Mouse (Mus musculus) heart, postnatal 25 days (tissue): ENCODE results near the gene Kank2. TPM values are rescaled to one million over a fixed set of nuclear protein-coding genes. Genes with fewer than 3 reads are reported as not detected.
A peak's percentile ranks its signal among the peaks of the same experiment; 100 is the strongest.

Experiments used
- DNase-seq: peaks from one replicate; pipeline ENCODE4 v3.0.0; 2022; ENCODE audit warnings: low spot score
- intact Hi-C: fragments of 180-260 bp; cut with DNase I; formaldehyde crosslinking; loops from one replicate; pipeline ENCODE4 v1.15.1; 2025
- microRNA-seq: library from miRNA; unstranded; fragments of <30 nt; microRNA quantifications from one replicate; pipeline ENCODE4 v1.2.0, GENCODE M21; 2022
- total RNA-seq, 2 experiments: library from RNA; stranded (reverse); gene quantifications; 2 replicates each; pipeline ENCODE4 v1.2.3; 2021

Gene Kank2
- total RNA-seq, 2 experiments from 2014 or later = 52.5 to 58.0 TPM

DNA sequence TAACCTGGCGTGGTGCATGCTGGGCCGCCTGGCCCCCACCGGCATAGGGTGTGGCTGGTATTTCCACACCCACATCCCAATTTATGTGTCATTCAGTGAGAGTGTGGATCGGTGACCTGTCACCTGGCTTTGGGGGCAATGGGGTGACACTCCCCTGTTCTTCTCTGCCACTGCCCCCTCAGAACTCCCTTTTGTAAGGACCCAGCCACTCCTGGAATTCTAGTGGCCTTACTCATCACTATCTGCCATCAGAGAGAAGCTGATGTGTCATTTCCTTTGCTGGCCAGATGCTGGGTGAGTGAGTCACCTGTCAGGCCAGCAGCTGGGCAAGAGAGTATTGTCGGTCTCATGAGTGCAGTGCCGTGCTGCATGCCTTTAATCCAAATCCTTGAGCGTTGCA, 69.3 kb downstream of the Kank2 start:
- DNase-seq = no peak
- intact Hi-C loops = no loop called here

GRCm38 (mm10) chr9:21728261-21728832, 70.2 kb downstream of the Kank2 start:
- no peak for DNase-seq
- intact Hi-C loops = no loop called here

DNA sequence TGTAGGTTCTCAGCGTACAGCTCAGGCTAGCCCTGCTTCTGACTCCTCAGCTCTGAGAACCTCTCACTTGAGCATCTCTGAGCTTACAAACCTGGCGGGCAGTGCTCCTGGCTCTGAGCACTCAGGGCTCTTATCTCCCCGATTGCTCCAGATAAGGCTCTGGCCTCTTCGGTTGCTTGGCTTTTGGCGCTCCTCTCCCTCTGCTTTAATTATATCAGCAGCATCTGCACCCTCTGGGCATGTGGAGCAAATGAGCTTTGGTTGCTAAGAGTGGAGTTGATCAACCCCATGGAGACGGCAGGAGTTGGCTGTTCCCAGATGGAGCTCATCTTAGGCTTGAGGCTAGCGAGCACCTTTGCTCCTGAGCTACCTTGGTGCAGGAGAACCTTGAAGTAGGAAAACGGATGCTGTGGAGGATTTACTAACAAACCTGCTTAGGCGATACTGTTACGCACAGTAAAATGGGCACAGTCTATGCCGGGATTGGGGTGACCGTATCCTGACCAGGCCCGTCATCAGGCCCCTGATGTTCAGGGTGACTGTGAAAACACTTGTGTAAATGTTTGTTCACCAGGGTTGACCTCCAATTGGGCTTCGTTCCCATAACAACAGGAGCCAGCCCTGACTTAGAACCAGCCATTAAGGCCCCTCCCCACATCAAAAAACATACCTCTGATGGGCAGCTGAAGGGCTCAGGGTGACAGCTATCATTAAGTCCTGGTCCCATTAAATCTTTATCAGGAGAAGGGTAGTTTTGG, 72.1 kb downstream of the Kank2 start:
- intact Hi-C loops = no loop called here
- no peak for DNase-seq

GRCm38 (mm10) chr9:21725224-21726121, 73.1 kb downstream of the Kank2 start:
- no peak for DNase-seq
- intact Hi-C loops = no loop called here

GRCm38 (mm10) chr9:21724147-21724536, 74.4 kb downstream of the Kank2 start:
- DNase-seq = peak; percentile 81
- intact Hi-C loops = no loop called here

- DNase-seq = peak; percentile 69
- intact Hi-C loops = no loop called here
These were observed 75.0 kb downstream of the Kank2 start, which contains the start of gene Ldlr for GRCm38 (mm10) chr9:21723377-21724146. Ldlr (plus strand) TSS chr9:21723483.

DNA sequence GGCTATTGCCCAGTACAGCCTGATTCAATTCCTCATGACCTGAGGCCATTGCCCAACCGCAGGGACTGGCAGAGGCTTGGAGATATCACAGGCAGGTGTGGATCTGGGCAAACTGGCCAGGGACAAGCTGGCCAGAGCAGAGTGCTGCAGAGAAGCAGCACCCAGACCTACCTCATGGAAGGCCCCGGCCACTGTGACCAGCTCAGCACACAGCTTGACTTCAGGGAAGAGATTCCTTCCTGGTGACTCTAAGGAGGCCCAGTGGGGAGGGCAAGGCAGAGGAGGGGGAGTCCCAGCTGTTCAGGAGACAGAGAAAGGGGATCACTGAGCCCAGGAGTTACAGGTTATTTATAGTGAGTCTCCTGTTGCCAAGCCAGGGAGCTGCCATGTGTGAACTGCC, 77.5 kb downstream of the Kank2 start:
- DNase-seq = no peak
- intact Hi-C loops = no loop called here

DNA sequence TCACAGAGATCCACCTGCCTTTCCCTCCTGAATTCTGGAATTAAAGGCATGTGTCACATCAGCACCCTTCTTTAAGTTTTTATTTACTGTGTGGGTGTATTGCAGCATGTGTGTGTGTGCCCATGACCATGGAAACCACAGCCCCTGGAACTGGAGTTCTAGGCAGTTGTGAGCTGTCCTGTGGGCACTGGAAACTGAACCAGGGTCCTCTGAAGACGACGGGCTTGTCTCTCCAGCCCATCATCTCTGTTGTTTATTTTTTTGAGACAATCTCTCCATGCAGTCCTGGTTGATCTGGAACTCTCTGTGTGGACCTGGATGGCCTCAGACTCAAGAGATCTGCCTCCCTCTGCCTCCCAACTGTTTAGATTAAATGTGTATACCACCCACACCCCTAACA, 81.5 kb downstream of the Kank2 start:
- no peak for DNase-seq
- intact Hi-C loops = no loop called here

Small RNA genes within 50 kb of the gene (microRNA-seq; reads per million reads assigned to microRNA genes)
- gene Mir7083 = 11.1 reads per million, percentile 25 among the genes with 10 or more reads in this experiment

Other genes with a start within 250 kb of the Kank2 start
- gene Timm29, start 206.0 kb downstream of the Kank2 start, total RNA-seq = 10 to 100 TPM; 52.2 to 55.9 TPM
- gene Yipf2, start 205.9 kb downstream of the Kank2 start, total RNA-seq = 1 to 10 TPM; 6.9 to 7.1 TPM
- 10 to 100 TPM; 46.4 to 48.1 TPM for gene Smarca4, start 182.6 kb downstream of the Kank2 start, total RNA-seq
- gene Ldlr, start 75.3 kb downstream of the Kank2 start, total RNA-seq = 1 to 10 TPM; 2.7 to 3.1 TPM
- 1 to 10 TPM; 3.2 to 4.0 TPM for gene Spc24, start 38.4 kb downstream of the Kank2 start, total RNA-seq
- gene Angptl8, start 36.8 kb upstream of the Kank2 start, total RNA-seq = not detected
- gene Dock6, start 53.9 kb upstream of the Kank2 start, total RNA-seq = 10 to 100 TPM; 34.9 to 36.9 TPM
- 10 to 100 TPM in 1 of 2 experiments, 1 to 10 TPM in 1; 9.2 to 12.1 TPM for gene Rab3d, start 119.4 kb upstream of the Kank2 start, total RNA-seq
- 1 to 10 TPM; 1.8 to 2.8 TPM for gene Ccdc159, start 128.7 kb upstream of the Kank2 start, total RNA-seq
- 10 to 100 TPM; 39.4 to 46.2 TPM for gene Tmem205, start 128.8 kb upstream of the Kank2 start, total RNA-seq
- gene Plppr2, start 138.3 kb upstream of the Kank2 start, total RNA-seq = 1 to 10 TPM; 1.5 to 2.0 TPM
- gene Swsap1, start 157.0 kb upstream of the Kank2 start, total RNA-seq = 1 to 10 TPM; 5.8 to 7.4 TPM
- gene Epor, start 164.8 kb upstream of the Kank2 start, total RNA-seq = 1 to 10 TPM in 1 of 2 experiments, under 1 TPM in 1; 0.83 to 1.6 TPM
- gene Rgl3, start 190.7 kb upstream of the Kank2 start, total RNA-seq = 1 to 10 TPM; 2.0 to 3.2 TPM
- not detected for gene Ccdc151, start 203.9 kb upstream of the Kank2 start, total RNA-seq
- gene Prkcsh, start 204.1 kb upstream of the Kank2 start, total RNA-seq = 10 to 100 TPM; 63.0 to 71.8 TPM